Mouse (Mus musculus) cerebellum, postnatal 25 days (tissue): ENCODE measurements around the gene Eif3c.

Source experiments
- DNase-seq, 2 experiments: peaks; one replicate each; pipeline ENCODE4 v3.0.0; 2021; ENCODE audit warnings: mixed read lengths in 2 of 2

The Eif3c gene

DNA sequence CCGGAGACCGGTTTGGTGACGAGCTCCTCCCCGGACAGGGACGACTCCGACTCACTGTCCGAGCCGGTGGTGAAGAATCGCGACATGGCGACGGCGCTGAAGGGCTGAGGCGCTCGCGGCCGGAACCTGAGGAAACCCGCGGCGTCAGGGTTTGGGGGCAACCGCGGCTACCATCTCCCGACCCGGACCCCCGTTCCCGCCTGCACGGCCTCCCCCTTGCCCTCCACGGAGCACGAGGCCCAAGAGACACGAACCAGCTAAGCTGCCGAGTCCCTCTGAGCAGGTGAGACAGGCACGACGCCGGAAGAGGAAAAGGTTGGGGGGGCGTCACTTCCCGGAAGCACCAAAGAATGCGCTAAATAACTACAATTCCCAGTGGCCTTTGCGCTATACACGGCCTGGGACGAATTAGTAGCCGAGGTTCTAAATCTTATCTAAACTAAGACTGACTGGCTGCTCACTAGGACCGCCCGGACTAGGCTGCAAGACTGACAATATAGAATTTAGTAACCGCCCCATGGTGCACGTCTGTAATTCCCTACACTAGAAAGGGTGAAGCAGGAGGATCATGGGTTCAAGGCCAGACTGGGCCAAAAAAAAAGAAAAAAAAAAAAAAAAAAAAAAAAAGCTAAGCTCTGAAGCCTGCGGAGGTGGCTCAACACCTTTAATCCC is at the start of gene Eif3c:
Eif3c (minus strand) TSS at position 318 of the 672 bp plus-strand sequence.
- DNase-seq, result peak; percentile 86 to 89

DNA sequence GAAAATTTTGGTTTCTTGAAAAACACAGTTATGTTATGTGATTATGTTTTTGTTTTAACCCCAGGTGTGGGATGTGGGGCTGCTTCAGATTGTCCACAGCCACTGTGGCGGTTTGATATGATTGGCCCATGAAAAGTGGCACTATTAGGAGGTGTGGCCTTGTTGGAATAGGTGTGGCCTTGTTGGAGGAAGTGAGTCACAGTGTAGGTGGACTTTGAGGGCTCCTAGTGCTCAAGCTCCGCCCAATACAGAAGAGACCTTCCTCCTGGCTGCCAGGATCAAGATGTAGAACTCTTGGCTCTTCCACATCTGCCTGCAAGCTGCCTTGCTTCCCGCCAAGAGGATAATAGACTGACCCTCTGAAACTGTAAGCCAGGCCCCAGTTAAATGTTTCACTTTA is 46.5 kb upstream of the Eif3c start:
- no peak for DNase-seq

DNA sequence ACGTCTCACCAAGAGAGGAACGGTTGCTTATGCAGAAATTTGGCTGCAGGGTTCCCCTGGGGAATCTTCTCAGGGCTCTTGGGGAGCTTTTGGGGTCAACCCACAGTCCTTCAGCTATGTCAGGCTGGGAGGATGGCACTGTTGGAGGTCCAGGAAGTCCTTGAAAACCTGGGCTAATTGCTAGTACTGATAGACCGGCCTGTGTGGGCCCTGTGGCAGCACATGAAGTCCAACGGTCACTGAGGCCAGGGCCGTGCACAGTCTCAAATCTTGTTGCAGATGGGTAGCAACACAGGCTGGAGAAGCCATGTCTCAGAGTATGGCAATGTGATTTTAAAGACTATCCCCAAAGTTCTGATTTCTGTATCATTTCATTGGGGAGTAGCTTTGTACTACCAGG is 41.6 kb upstream of the Eif3c start:
- no peak for DNase-seq

DNA sequence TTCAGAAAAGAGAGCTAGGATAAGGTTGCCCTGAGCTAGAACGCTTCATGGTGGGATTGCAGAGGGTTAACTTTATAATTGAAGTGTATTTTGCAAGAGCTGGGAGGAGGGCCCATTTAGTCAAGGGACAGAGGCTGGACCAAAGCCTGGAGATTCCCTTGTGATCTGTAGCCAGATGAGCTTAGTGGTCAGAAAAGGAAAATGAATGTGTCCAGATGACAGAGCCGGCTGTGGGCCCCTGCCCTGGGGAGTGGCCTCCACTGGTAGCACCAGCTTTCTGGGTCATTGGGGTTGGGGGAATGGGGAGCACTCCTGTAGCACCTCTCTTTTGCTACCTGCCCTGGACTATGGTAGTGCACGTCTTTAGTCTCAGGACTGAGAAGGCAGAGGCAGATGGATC is 40.9 kb upstream of the Eif3c start:
- DNase-seq, result no peak

DNA sequence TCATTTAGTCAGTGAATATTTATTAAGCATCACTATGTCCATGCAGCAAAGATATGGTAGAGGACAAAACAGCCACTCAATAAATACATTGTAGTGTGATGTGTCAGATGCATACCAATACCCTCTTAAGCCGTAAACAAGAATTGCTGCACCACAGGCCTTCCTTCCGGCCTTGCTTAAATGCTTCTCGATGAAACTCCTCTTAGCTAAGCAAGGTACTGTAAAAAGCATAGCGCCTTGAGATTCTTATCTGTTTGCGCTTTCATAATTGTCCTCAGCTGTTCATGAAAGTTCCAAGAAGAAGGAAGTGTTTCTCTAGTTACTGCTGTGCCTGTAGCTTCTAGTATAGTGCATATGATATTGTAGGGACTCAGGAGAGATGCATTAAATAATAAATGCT is 40.4 kb upstream of the Eif3c start:
- DNase-seq, result no peak

DNA sequence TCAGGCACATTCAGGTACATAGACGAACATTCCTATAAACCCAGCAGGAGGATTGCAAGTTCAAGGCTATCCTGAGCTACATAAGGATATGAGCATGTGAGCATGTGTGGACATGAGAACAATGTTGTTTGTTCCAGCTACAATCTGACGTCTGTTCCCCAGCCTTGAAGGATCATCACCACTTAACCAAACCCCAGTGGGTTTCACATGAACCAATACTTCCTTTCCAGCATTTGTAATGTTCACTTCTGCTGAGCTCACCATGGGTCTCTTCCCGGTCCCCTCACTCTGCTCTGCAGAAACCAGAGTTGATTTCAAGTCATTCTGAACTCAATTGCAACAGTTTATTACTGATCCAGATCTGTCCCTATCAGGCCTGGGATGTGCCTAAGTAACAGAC is 36.4 kb upstream of the Eif3c start:
- no peak for DNase-seq

DNA sequence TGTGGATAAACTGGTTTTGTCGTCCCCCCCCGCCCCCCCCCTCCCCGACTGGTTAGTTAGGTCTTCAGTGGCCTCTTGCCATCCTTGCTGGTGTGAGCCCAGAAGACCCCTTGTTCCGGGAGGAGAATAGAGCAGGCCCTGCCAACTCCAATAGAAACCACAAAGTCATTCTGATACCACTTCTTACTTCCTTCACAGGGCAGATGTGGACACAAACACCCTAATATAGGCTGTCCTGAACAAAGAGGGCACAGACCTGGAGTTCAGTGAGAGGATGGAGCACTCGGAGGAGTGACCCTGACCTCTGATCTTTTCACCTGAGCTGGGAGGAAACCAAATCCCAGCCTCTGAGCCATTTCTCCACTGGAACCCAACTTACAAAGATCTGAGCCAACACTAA is 35.7 kb upstream of the Eif3c start:
- no peak for DNase-seq

DNA sequence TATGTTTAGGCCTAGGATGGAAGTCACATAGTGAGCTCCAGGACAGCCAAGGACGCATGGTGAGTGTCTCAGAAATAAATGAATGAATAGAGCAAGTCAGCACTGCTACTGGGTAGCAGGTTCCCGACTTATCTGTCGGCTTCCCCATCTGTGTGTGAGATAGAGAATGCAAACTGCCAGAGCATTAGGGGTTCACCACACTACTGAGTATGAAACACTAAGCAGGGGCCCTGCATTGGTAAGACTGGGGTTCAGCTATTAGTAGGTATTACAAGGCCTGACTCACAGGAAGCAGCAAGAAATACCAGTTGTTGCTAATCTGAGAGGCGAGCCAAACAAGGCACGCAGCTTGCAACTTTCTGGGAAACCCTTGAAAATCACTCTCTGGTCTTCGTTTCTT is 32.7 kb upstream of the Eif3c start:
- no peak for DNase-seq

DNA sequence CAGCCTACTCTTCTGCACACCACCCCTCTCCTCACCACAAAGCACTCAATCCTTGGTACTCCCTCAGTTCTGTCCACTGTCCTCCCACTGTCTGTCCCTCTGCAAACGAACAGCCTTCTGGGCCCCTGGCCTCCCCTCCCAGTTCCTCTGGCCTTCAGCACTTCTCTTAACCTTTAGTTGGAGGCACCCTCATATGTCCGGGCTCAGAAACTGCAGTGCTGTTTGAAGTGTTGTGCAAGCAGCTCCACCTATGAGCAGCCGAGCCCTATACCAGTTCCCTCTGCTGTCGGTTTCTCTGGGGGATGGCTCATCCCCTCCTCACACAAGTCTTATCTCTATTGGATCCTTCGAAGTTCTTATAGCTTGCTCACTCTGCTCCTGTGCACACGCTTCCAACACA is 30.2 kb upstream of the Eif3c start:
- DNase-seq, result no peak

DNA sequence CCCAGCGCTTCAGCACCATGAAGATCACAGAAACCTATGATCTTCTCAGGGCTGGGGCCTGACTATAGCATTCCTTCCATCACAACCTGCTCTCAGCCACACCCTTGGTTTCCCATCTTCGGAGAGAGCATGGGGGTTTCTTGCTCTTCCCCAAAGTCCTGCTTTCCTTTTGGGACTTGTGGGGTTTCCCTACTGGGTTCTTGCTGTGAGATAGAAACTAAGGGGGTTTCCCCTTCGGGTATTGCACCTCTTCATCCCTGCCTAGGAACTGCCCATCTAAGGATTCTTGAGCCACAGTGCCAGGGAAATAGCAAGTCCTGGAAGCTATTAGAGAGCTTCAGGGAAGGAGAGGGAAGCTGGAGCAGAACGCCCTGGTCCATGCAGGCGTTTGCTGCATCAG is 29.7 kb upstream of the Eif3c start:
- DNase-seq, result no peak

DNA sequence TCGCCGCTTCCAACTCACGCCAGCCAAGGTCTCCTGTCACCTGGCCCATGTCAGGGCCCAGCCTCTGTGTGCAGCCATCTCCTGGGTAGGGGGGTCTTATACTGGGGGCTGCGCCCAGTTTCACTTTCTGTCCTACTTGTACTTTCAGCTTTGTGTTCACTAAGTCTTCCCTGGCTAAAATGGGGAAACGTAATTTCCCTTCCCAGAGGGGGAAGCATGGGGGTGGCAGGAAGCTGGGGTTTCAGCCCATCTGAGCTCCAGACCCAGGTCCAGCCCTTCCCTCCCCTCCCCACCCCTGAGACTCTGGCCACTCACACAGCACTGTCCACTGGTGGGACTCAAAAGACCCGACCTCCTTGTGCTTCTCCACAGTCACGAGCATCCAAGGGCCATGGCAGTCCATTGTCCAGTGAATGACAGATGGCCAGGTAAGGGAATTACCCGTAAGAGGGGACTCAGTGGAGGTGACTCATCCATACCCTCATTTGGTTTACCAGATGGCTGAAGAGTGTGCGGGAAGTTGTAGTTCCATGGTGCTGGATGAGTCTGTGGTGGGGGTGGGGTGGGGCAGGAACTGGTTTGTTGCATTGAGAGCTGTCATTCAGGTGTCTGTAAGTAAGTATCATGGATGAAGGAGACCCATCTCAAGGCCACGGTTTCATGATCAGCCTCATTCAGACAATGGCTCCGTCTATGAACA is 28.8 kb upstream of the Eif3c start, which contains the start of gene Il27:
Il27 (minus strand) TSS at position 80 of the 700 bp plus-strand sequence.
- DNase-seq, result no peak

DNA sequence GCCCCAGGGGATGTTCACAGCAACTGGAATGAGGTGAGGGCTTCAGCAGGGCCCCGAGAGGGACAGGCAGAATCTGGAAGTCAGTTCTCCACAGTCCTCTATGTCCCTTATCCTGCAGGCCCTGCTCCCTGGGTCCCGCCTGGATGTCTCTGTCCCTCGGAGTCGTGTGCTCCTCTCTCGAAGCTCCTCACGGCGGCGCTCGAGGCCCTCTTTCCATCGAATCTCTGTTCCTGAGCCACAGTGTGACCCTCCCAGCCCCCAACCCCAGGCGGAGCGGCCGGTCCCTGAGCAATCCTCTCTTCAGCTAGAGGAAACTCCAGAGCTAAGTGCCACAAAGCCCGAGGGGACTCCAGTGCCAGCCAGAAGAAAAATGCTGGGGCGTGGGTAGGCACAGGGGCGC is 21.6 kb upstream of the Eif3c start:
- DNase-seq, result peak; percentile 38 to 63

DNA sequence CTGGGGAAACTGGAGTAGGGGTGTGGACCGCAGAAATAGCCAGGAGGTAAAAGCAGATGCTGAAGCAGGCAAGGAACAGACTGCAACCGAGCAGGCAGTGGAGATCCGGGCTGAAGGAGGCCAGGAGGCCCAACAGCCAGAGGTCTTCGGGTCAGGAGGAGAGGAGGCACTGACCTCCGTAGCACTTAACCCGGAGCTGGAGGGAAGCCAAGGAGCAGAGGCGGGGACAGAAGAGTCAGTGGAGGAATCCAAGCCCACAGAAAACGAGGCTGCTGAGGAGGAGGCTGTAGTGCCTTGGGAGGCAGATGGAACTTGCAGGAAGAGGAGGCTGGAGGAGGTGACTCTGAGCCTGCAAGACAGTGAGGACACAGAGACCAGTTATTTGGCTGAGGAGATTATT is 20.6 kb upstream of the Eif3c start:
- DNase-seq, result no peak

DNA sequence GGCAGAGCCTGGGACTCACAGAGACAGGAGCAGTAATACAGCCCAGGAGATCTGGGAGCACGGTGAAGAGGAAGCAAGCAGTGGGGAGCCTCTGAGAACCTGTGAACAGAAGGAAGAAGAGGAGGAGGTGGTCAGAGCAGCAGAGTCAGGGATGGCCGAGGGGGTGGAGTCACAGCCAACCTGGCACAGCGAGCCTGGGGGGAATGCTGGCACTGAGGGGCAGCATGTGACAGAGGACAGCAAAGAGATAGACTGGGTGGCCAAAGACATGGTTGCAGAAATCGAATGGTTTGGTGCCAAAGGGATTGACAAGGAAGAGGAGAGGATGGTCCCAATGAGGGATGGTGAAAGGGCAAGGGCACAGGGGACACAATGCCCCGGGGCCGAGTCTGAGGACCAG is 19.5 kb upstream of the Eif3c start, which contains the start of gene Cln3:
Cln3 (minus strand) TSS at position 101 of the 400 bp plus-strand sequence.
- DNase-seq, result no peak

DNA sequence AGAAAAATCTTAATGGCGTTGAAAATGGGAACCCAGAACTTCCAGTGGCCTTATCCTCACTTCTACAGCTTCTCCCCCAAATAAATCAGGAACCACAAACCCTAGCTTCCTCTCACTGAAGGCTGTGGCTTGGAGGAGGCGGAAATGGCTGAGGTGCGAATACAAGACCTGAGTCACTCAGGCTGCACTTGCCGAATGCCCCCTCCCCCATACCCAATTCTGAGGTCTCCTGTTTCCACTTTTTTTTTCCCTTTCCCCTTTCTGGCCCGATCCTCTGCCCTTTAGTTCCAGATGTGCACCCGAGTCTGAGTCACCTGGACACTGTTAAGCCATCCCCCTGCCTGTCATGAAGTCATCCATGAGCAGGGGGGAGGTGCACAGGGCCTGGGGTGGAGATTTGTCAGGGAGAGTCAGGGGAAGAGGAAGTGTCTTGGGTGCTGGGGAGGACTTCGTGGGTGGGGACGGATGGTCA is 18.3 kb upstream of the Eif3c start, which contains the start of gene Apobr:
Apobr (plus strand) TSS at position 437 of the 472 bp plus-strand sequence.
- DNase-seq, result no peak

DNA sequence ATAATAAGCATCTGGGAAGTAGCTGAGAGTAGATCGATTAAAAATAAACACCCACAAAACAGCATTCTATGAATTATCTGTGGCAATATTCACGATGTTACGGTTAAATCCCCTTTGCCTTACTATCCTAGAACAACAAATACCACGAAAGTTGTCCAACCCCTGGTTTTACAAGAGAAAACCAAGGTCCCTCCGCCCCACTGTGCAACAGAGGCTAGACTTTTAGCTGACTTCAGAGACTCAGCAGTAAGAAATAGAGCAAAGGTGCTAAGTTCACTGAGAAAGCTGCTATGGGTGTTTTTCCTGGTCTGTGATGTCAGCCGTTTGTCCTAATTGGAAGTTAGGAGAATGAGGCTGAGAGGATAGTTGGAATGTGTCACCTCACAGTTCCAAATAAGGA is 17.6 kb upstream of the Eif3c start:
- no peak for DNase-seq

DNA sequence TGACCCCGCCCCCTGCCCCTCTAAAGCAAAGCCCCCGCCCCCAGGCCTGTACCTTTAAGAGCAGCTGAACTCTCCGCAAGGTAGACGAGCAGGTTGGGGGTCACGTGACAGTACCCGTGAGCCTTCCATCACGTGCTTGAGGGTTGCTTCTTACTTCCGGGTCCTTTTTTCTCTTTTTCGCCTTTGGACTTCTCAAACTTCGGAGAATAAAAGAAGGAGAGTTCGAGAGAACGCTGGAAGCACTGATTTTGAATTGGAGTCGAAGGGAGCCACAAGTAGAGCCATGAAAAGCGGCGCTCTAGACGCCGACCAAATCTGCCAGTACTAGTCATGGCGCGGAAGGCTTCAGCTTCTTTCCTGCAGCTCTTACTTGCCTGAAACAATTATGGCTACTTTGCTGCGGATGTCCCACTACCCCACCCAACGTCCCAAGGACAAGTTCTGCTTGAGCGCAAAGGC is 17.1 kb upstream of the Eif3c start:
- peak; percentile 89 to 93 for DNase-seq

DNA sequence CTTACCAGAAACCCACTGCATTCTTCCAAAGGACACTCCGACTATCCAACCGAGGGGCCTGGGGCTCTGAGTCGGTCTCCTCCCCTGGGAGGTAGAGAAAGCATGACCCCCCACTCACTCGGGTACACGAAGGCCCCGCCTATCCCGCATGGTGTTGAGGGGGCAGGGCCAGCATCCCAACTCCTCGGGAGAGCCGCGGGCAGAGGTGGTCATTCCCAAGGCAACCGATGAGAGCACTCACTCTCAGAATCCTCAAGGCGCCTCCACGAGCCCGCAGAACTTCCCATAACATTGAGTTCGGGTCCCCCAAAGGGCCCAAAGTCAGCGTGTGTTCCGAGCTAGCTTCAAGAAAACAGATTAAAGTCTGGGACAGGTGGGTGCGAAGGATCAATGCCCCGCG is 16.5 kb upstream of the Eif3c start:
- peak in 1 of 2 experiments; percentile 57 for DNase-seq

DNA sequence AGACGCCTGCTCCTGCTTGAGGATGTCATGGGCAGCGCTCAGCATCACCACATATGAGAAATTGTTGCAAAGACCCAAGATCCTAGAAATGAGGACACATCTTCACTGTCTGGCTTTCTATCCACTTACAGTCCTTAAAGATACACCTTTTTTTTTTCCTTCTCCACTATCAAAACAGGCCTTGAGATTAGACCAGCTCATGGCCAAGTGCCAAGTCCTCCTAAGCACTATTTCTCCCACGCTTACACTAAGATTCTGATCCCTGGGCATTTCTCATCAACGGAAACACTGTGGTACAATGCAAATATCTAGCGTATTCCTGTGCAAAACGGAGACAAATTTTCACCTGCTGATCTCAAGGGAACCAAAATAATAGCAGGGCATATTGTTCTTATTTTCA is 15.4 kb upstream of the Eif3c start:
- DNase-seq, result no peak

DNA sequence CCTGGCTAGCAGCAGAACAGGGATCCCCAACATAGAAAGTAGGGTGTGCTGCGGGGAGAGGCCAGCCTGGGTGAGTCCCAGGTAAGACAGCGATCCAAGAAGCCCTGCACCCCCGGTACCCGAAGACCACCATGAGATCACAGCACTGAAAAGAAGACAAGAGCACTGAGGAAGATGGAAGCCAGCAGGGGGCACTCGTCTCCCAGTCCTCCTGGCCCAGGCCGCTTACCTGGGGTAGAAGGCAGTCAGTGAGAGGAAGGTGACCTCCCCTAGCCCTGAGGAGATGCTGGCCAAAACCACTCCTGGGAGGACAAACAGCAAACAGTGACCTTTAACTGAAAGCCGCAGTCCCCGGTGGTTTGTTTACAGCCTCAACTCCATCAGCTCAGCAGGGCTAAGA is 13.0 kb upstream of the Eif3c start:
- DNase-seq, result peak; percentile 41 to 66

DNA sequence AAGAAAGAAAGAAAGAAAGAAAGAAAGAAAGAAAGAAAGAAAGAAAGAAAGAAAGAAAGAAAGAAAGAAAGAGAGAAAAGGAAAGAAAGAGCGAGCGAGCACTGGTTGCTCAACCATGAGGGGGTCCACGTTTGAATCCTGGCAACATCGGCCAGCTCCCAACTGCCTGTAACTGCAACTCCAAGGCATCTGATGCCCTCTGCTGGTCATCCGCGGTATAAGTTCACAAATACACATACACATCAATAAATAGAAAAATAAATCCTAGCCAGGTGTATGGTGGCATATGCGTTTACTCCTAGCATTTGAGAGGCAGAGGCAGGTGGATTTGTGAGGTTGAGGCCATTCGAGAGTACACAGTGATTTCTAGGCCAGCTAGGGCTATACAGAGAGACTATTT is 10.7 kb upstream of the Eif3c start:
- peak; percentile 23 to 55 for DNase-seq

DNA sequence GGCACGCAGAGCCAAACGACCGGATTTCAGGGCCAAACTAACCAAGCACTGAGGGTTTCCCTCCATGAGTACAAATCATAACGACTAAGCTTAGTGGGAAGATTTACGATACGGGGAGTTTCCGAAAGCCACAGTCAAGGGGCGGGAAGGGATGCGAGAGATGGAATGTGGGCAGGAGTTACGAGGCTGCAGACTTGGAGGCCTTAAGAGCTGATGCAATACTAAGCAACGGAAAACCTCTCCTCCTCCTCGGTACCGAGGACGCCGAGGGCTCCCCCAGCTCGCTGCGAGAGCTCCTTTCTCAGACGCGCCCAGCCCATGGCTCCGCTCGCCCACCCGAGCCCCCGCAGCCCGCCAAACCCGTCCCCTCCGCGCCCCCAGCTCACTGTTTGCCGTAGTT is 518 bp downstream of the Eif3c start:
- DNase-seq, result no peak

DNA sequence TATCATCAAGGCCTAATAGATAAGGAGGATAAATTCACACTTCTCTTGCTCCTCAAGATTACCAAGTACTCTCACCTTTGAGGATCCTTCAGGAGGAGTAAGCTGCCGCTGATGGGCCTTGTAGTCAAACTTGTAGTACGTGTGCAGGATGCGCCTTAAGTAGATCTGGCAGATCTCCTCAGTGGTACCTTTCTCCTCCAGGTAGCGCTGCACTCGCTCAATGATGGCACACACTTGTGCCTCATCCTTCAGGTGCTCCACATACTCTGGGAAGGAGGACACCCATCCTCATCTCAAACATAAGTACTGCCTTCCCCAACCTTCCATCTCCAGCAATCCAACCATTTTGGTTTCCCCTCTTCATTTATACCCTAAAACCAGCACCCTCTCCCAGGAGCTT is 9.6 kb downstream of the Eif3c start:
- DNase-seq, result no peak

DNA sequence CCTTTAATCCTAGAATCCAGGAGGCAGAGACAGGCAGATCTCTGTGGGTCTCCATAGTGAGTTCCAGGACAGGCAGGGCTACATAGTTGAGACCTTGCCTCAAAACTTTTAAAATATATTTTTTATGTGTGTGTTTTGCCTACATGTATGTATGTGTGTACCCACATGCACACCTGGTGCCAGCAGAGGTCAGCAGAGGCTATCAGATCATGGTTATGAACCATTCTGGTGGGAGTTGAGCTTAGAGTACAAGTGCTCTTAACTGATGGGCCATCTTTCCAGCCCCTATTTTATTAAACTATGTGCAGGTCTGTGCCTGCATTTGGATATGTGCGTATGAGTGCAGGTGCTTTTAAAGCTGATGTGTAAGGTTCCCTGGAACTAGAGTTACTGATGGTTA is 11.4 kb downstream of the Eif3c start:
- DNase-seq, result no peak
